ENCODE assay signal across 23 mouse cellular contexts in genomic region chr11:75615556-75615955, GRCm38 (mm10). TPM values are rescaled to one million over a fixed set of nuclear protein-coding genes. Genes with fewer than 3 reads are reported as not detected.
DNase-seq lines count a peak whose midpoint lies in the region; ATAC-seq and TF ChIP-seq lines count a peak whose summit lies in the region.
"Had no signal": no experiment of that assay in that cellular context is flagged by ENCODE, and none has a peak within 500 bp of the region (broad histone marks: within the 10 kb centered on the region; RNA-seq: fewer than 3 reads in every experiment).

No protein-coding gene starts in this region.

- H3K4me3 ChIP-seq in intestine, postnatal 0 days (ENCODE audit: low read depth, low read length), result no peak overlapping the region
- H3K4me3 ChIP-seq in intestine, embryonic 16.5 days (ENCODE audit: low read length), result no peak overlapping the region
- no peak overlapping the region for H3K4me3 ChIP-seq in liver, embryonic 16.5 days (ENCODE audit: low read depth, low read length)
- H3K4me3 ChIP-seq in liver, embryonic 12.5 days, result no peak overlapping the region
- H3K4me3 ChIP-seq: embryonic facial prominence, embryonic 10.5 days; embryonic facial prominence, embryonic 12.5 days; forebrain, embryonic 13.5 days; forebrain, embryonic 15.5 days had no signal

- peaks cover 61% of the 10 kb centered on the region for H3K36me3 ChIP-seq in intestine, postnatal 0 days (ENCODE audit: control insufficient read depth, insufficient read depth)
- peaks cover 18% of the 10 kb centered on the region for H3K36me3 ChIP-seq in intestine, embryonic 16.5 days (ENCODE audit: control insufficient read depth, insufficient read depth, low read length)
- peaks cover 4% of the 10 kb centered on the region for H3K36me3 ChIP-seq in liver, embryonic 16.5 days (ENCODE audit: control insufficient read depth, insufficient read depth)
- peaks cover 78% of the 10 kb centered on the region for H3K36me3 ChIP-seq in liver, embryonic 12.5 days

- DNase-seq in yolk sac, embryonic 10.5 days (ENCODE audit: low spot score), result peak; percentile 83
- DNase-seq: adrenal gland, adult 8-10 months; adrenal gland, postnatal 14 days; adrenal gland, postnatal 36 days; B cell, adult 2 months; cerebellum, adult 11-12 months; cerebellum, adult 2 months; cerebellum, adult 9-10 months; cerebellum, postnatal 10 days; cerebellum, postnatal 25 days had no signal

- H3K9ac ChIP-seq in intestine, postnatal 0 days (ENCODE audit: low read depth, low read length), result no peak overlapping the region
- no peak overlapping the region for H3K9ac ChIP-seq in intestine, embryonic 16.5 days (ENCODE audit: low read depth, low read length)
- no peak overlapping the region for H3K9ac ChIP-seq in liver, embryonic 16.5 days (ENCODE audit: low read depth, low read length)
- no peak overlapping the region for H3K9ac ChIP-seq in liver, embryonic 12.5 days
- H3K9ac ChIP-seq: embryonic facial prominence, embryonic 12.5 days; forebrain, embryonic 13.5 days; forebrain, embryonic 15.5 days had no signal

- no peak overlapping the region for H3K4me2 ChIP-seq in intestine, postnatal 0 days (replicated peaks; ENCODE audit: low read depth)
- H3K4me2 ChIP-seq in intestine, embryonic 16.5 days (ENCODE audit: low read depth, low read length), result no peak overlapping the region
- H3K4me2 ChIP-seq in liver, embryonic 16.5 days (ENCODE audit: low read depth, low read length), result no peak overlapping the region
- H3K4me2 ChIP-seq in liver, embryonic 12.5 days, result no peak overlapping the region
- H3K4me2 ChIP-seq: embryonic facial prominence, embryonic 12.5 days; forebrain, embryonic 13.5 days; forebrain, embryonic 15.5 days had no signal

- H3K27ac ChIP-seq in intestine, postnatal 0 days (ENCODE audit: low read depth, low read length), result no peak overlapping the region
- no peak overlapping the region for H3K27ac ChIP-seq in intestine, embryonic 16.5 days (ENCODE audit: low read length)
- H3K27ac ChIP-seq in liver, embryonic 16.5 days (ENCODE audit: low read length), result no peak overlapping the region
- no peak overlapping the region for H3K27ac ChIP-seq in liver, embryonic 12.5 days
- H3K27ac ChIP-seq: embryonic facial prominence, embryonic 10.5 days; embryonic facial prominence, embryonic 12.5 days; forebrain, embryonic 13.5 days; forebrain, embryonic 15.5 days had no signal

- no peak for TF ChIP-seq CTCF in intestine, postnatal 0 days (IDR thresholded peaks at IDR 0.05; ENCODE audit: low read depth)

- 64% methylated on average over 2 of the region's 2 CpGs for WGBS in intestine, postnatal 0 days
- 74% methylated on average over 2 of the region's 2 CpGs for WGBS in intestine, embryonic 16.5 days
- 59% methylated on average over 2 of the region's 2 CpGs for WGBS in liver, embryonic 16.5 days (ENCODE audit: insufficient replicate concordance)
- 73% methylated on average over 2 of the region's 2 CpGs for WGBS in liver, embryonic 12.5 days (ENCODE audit: insufficient replicate concordance)

- H3K9me3 ChIP-seq in intestine, postnatal 0 days (ENCODE audit: control insufficient read depth), result no peaks in the 10 kb centered on the region
- H3K9me3 ChIP-seq in intestine, embryonic 16.5 days (ENCODE audit: control insufficient read depth, low read length), result no peaks in the 10 kb centered on the region
- no peaks in the 10 kb centered on the region for H3K9me3 ChIP-seq in liver, embryonic 16.5 days (replicated peaks; ENCODE audit: control insufficient read depth, low read length)
- H3K9me3 ChIP-seq in liver, embryonic 12.5 days (replicated peaks), result no peaks in the 10 kb centered on the region
- H3K9me3 ChIP-seq: embryonic facial prominence, embryonic 10.5 days; embryonic facial prominence, embryonic 12.5 days; forebrain, embryonic 13.5 days; forebrain, embryonic 15.5 days; G1E had no signal

- H3K27me3 ChIP-seq in intestine, postnatal 0 days (replicated peaks; ENCODE audit: control insufficient read depth, insufficient read depth, low read length), result no peaks in the 10 kb centered on the region
- H3K27me3 ChIP-seq in intestine, embryonic 16.5 days (replicated peaks; ENCODE audit: control insufficient read depth, insufficient read depth, low read length), result no peaks in the 10 kb centered on the region
- H3K27me3 ChIP-seq in liver, embryonic 16.5 days (ENCODE audit: control insufficient read depth, insufficient read depth, low read depth, low read length), result no peaks in the 10 kb centered on the region
- H3K27me3 ChIP-seq in liver, embryonic 12.5 days (replicated peaks), result no peaks in the 10 kb centered on the region
- H3K27me3 ChIP-seq: CH12.LX; embryonic facial prominence, embryonic 12.5 days; forebrain, embryonic 13.5 days; forebrain, embryonic 15.5 days; Patski had no signal

- peak; percentile 46; the same call in 1 of the 2 replicates for ATAC-seq in intestine, postnatal 0 days
- ATAC-seq in intestine, embryonic 16.5 days, result no peak
- peak; percentile 60 for ATAC-seq in liver, embryonic 16.5 days (ENCODE audit: low read depth)
- no peak for ATAC-seq in liver, embryonic 12.5 days
- ATAC-seq: activated CD4-positive, CD25-positive, alpha-beta regulatory T cell, adult 4 months; CD4-positive, CD25-positive, alpha-beta regulatory T cell, adult 4 months; forebrain, embryonic 13.5 days; forebrain, embryonic 15.5 days; Patski had no signal

- H3K4me1 ChIP-seq in intestine, postnatal 0 days (replicated peaks; ENCODE audit: control insufficient read depth, insufficient read depth, low read length), result no peaks in the 10 kb centered on the region
- no peaks in the 10 kb centered on the region for H3K4me1 ChIP-seq in intestine, embryonic 16.5 days (ENCODE audit: control insufficient read depth, insufficient read depth, low read length)
- no peaks in the 10 kb centered on the region for H3K4me1 ChIP-seq in liver, embryonic 16.5 days (ENCODE audit: control insufficient read depth, low read depth, low read length)
- H3K4me1 ChIP-seq in liver, embryonic 12.5 days, result no peaks in the 10 kb centered on the region
- H3K4me1 ChIP-seq: embryonic facial prominence, embryonic 10.5 days; embryonic facial prominence, embryonic 12.5 days; forebrain, embryonic 13.5 days had no signal

RNA-seq across cellular contexts. Expression of gene Inpp5k, which starts 15.2 kb away (rescaled TPM):
- 20.6 and 23.8 TPM in 2 replicates for polyA plus RNA-seq in intestine, postnatal 0 days (2015; fragmentation: Nextera tagmentation; extraction: Ambion mirVana)
- polyA plus RNA-seq in intestine, embryonic 16.5 days (2015; fragmentation: Nextera tagmentation; extraction: Ambion mirVana), result 20.8 and 21.9 TPM in 2 replicates
- polyA plus RNA-seq in liver, embryonic 16.5 days (2015; fragmentation: Nextera tagmentation; extraction: Ambion mirVana), result 15.8 and 17.9 TPM in 2 replicates
- polyA plus RNA-seq in liver, embryonic 12.5 days (2016; fragmentation: Nextera tagmentation; extraction: Ambion mirVana), result 15.0 and 15.8 TPM in 2 replicates

RNA-seq across cellular contexts. Expression of gene Pitpna, which starts 27.7 kb away (rescaled TPM):
- 160 and 161 TPM in 2 replicates for polyA plus RNA-seq in intestine, postnatal 0 days (2015; fragmentation: Nextera tagmentation; extraction: Ambion mirVana)
- polyA plus RNA-seq in intestine, embryonic 16.5 days (2015; fragmentation: Nextera tagmentation; extraction: Ambion mirVana), result 84.2 and 98.1 TPM in 2 replicates
- 23.8 and 25.4 TPM in 2 replicates for polyA plus RNA-seq in liver, embryonic 16.5 days (2015; fragmentation: Nextera tagmentation; extraction: Ambion mirVana)
- polyA plus RNA-seq in liver, embryonic 12.5 days (2016; fragmentation: Nextera tagmentation; extraction: Ambion mirVana), result 65.7 and 69.3 TPM in 2 replicates

RNA-seq across cellular contexts. Expression of gene Myo1c, which starts 34.7 kb away (rescaled TPM):
- polyA plus RNA-seq in intestine, postnatal 0 days (2015; fragmentation: Nextera tagmentation; extraction: Ambion mirVana), result 27.7 and 28.3 TPM in 2 replicates
- polyA plus RNA-seq in intestine, embryonic 16.5 days (2015; fragmentation: Nextera tagmentation; extraction: Ambion mirVana), result 45.5 and 51.2 TPM in 2 replicates
- polyA plus RNA-seq in liver, embryonic 16.5 days (2015; fragmentation: Nextera tagmentation; extraction: Ambion mirVana), result 21.0 and 24.1 TPM in 2 replicates
- polyA plus RNA-seq in liver, embryonic 12.5 days (2016; fragmentation: Nextera tagmentation; extraction: Ambion mirVana), result 34.6 and 35.5 TPM in 2 replicates

Comparison
In these comparisons a context has a peak if more than half of its experiments do, and no peak if none do; other contexts are left out.
1. ATAC-seq: peak in intestine, postnatal 0 days (single experiment) and liver, embryonic 16.5 days (single experiment); none in intestine, embryonic 16.5 days (single experiment) and liver, embryonic 12.5 days (single experiment).